14 mouse cellular contexts compared by ENCODE assay signal in the genomic region with DNA sequence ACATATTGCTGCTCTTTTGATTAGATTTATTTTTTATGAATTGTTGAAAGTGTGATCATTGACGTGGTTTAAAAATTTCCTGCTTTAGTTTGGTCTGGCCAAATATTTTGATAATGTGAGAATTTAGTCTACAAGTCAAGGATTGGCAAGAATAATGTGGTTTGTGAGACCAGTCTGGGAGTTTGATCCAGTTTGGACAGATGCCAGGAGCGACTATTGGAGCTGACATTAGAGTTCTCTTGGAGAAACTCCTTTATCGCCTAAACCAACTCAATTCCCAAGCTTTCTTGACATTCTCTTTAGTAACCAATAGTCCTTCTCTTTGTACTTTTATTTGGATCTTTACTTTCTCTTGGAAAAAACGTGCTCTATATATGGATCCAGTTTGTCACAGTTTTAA.
A peak's percentile ranks its signal among the peaks of the same experiment; 100 is the strongest.
DNase-seq lines count a peak whose midpoint lies in the region; ATAC-seq and TF ChIP-seq lines count a peak whose summit lies in the region.
"Had no signal": no experiment of that assay in that cellular context is flagged by ENCODE, and none has a peak within 500 bp of the region (broad histone marks: within the 10 kb centered on the region; RNA-seq: fewer than 3 reads in every experiment).

No protein-coding gene starts in this region.

- intact Hi-C loops in gastrocnemius, adult 2 months (cut with DNase I), result no loop called here
- intact Hi-C loops in gastrocnemius, postnatal 14 days (cut with DNase I; ENCODE audit: low total_unique reads), result no loop called here
- intact Hi-C loops in heart, postnatal 36 days (cut with DNase I), result no loop called here

- 56% methylated on average over 4 of the region's 4 CpGs for WGBS in lung, adult 2 months

- no peak overlapping the region for H3K27ac ChIP-seq in gastrocnemius, adult 2 months
- H3K27ac ChIP-seq: heart, adult 2 months; hindbrain, embryonic 14.5 days; limb, embryonic 12.5 days; midbrain, embryonic 15.5 days; neural tube, embryonic 13.5 days had no signal

- H3K4me1 ChIP-seq in lung, adult 2 months (ENCODE audit: control insufficient read depth, insufficient read depth, low read length), result no peaks in the 10 kb centered on the region
- H3K4me1 ChIP-seq: limb, embryonic 12.5 days; midbrain, embryonic 15.5 days; neural tube, embryonic 13.5 days had no signal

- peak; percentile 44 for DNase-seq in gastrocnemius, adult 2 months
- no peak for DNase-seq in gastrocnemius, postnatal 14 days
- DNase-seq in lung, adult 18-20 months, result peak; percentile 17 to 22
- DNase-seq in lung, adult 2 months, result no peak
- peak; percentile 26 to 30 for DNase-seq in heart, postnatal 36 days
- DNase-seq in lung, postnatal 4 days, result peak; percentile 23 to 52
- DNase-seq: layer of hippocampus, adult 9-11 months had no signal

- no peak for TF ChIP-seq POLR2A in lung, adult 2 months (IDR thresholded peaks at IDR 0.05; ENCODE audit: borderline replicate concordance, extremely low read depth, low read depth, low read length)

- H3K4me3 ChIP-seq in gastrocnemius, adult 2 months, result no peak overlapping the region
- no peak overlapping the region for H3K4me3 ChIP-seq in lung, adult 2 months (replicated peaks; ENCODE audit: extremely low read depth, low read depth, low read length)
- H3K4me3 ChIP-seq: heart, adult 2 months; limb, embryonic 12.5 days; midbrain, embryonic 15.5 days; neural tube, embryonic 13.5 days had no signal

- no peak for TF ChIP-seq CTCF in gastrocnemius, adult 2 months (IDR thresholded peaks at IDR 0.05)
- no peak for TF ChIP-seq CTCF in lung, adult 2 months (IDR thresholded peaks at IDR 0.05; ENCODE audit: insufficient read depth, low read length)

- ATAC-seq in frontal cortex, adult (ENCODE audit: low TSS enrichment), result no peak
- ATAC-seq: activated CD4-positive, CD25-positive, alpha-beta regulatory T cell, adult 4 months; midbrain, embryonic 15.5 days had no signal

Comparison
In these comparisons a context has a peak if more than half of its experiments do, and no peak if none do; other contexts are left out.
1. DNase-seq: peak in gastrocnemius, adult 2 months (single experiment), lung, adult 18-20 months (2 of 2), heart, postnatal 36 days (2 of 2) and lung, postnatal 4 days (2 of 2); none in gastrocnemius, postnatal 14 days (single experiment) and lung, adult 2 months (single experiment).